Mouse (Mus musculus) CH12.LX (cell line): ENCODE measurements around the gene Nat14. TPM values are rescaled to one million over a fixed set of nuclear protein-coding genes. Genes with fewer than 3 reads are reported as not detected.
A peak's percentile ranks its signal among the peaks of the same experiment; 100 is the strongest.

Experiments used
- DNase-seq: peaks from one replicate; pipeline ENCODE4 v3.0.0-alpha.2; 2013; ENCODE audit errors: extremely low read depth
- H3K27ac ChIP-seq: 2 replicates; pipeline ENCODE4 v1.5.1; 2012; ENCODE audit warnings: low read depth, mild to moderate bottlenecking, control low read depth, moderate library complexity; ENCODE audit not compliant: insufficient read depth
- H3K27me3 ChIP-seq: replicated peaks from 2 replicates; pipeline ENCODE3; 2012; ENCODE audit warnings: inconsistent platforms
- H3K36me3 ChIP-seq, 2 experiments: replicated peaks in 1 of 2; 2 replicates each; pipeline versions ENCODE3 to v1.6.1; 2012; ENCODE audit warnings: inconsistent platforms in 1 of 2, low read length in 1 of 2, mild to moderate bottlenecking in 1 of 2, mixed read lengths in 1 of 2, moderate library complexity in 1 of 2; ENCODE audit not compliant: control insufficient read depth in 1 of 2, insufficient read depth in 1 of 2
- H3K4me1 ChIP-seq, 2 experiments: 2 replicates each; pipeline ENCODE4 v1.6.1; 2012; ENCODE audit warnings: inconsistent platforms in 1 of 2, moderate library complexity in 1 of 2; ENCODE audit not compliant: insufficient read depth in 2 of 2, control insufficient read depth in 1 of 2
- H3K4me2 ChIP-seq: 2 replicates; pipeline ENCODE4 v1.6.1; 2012; ENCODE audit warnings: low read depth, mild to moderate bottlenecking, control low read depth; ENCODE audit not compliant: poor library complexity, insufficient read depth, severe bottlenecking
- H3K4me3 ChIP-seq, 3 experiments: fragments of 150-350 bp in 1 of 3; sonication (generic) in 1 of 3; replicated peaks in 1 of 3; 2 replicates each; pipeline versions ENCODE3 to v1.5.1; 2011 to 2012; ENCODE audit warnings: low read depth in 2 of 3, low read length in 2 of 3, mild to moderate bottlenecking in 2 of 3, moderate library complexity in 2 of 3, control low read depth in 1 of 3, improper control_type of control experiment in 1 of 3, inconsistent platforms in 1 of 3, mixed read lengths in 1 of 3; ENCODE audit not compliant: poor library complexity in 1 of 3
- H3K79me2 ChIP-seq: replicated peaks from 2 replicates; pipeline ENCODE4 v1.6.1; 2012; ENCODE audit warnings: mild to moderate bottlenecking, moderate library complexity; ENCODE audit not compliant: control insufficient read depth, poor library complexity, insufficient read depth, severe bottlenecking; ENCODE audit errors: extremely low read depth
- H3K9ac ChIP-seq: 2 replicates; pipeline ENCODE4 v1.6.1; 2012; ENCODE audit warnings: low read depth, mild to moderate bottlenecking, control low read depth, moderate library complexity; ENCODE audit not compliant: insufficient read depth
- H3K9me3 ChIP-seq: replicated peaks from 2 replicates; pipeline ENCODE3; 2012; ENCODE audit warnings: low read length, inconsistent platforms, mixed read lengths
- BHLHE40 ChIP-seq: IDR thresholded peaks from 2 replicates; pipeline ENCODE4 v1.6.1; 2011; ENCODE audit warnings: mild to moderate bottlenecking, low read depth, low read length, improper control_type of control experiment
- CHD1 ChIP-seq: IDR thresholded peaks from 2 replicates; pipeline ENCODE4 v1.6.1; 2012; ENCODE audit warnings: low read depth, low read length, improper control_type of control experiment, inconsistent platforms
- CHD2 ChIP-seq: IDR thresholded peaks from 2 replicates; pipeline ENCODE4 v1.6.1; 2011; ENCODE audit warnings: low read length, improper control_type of control experiment
- CTCF ChIP-seq, 2 experiments: IDR thresholded peaks in 1 of 2; conservative IDR thresholded peaks in 1 of 2; 2 replicates each; pipeline ENCODE4 v1.5.1; 2011 to 2012; ENCODE audit warnings: low read depth in 2 of 2, low read length in 2 of 2, improper control_type of control experiment in 1 of 2, inconsistent platforms in 1 of 2, mild to moderate bottlenecking in 1 of 2, moderate library complexity in 1 of 2
- E2F4 ChIP-seq: IDR thresholded peaks from 2 replicates; pipeline ENCODE4 v1.6.1; 2011; ENCODE audit warnings: low read depth, low read length, improper control_type of control experiment; ENCODE audit not compliant: insufficient replicate concordance
- ELF1 ChIP-seq: IDR thresholded peaks from 2 replicates; pipeline ENCODE4 v1.6.1; 2014; ENCODE audit warnings: low read depth, mild to moderate bottlenecking, inconsistent platforms, low read length, improper control_type of control experiment
- EP300 ChIP-seq: IDR thresholded peaks from 2 replicates; pipeline ENCODE4 v1.6.1; 2011; ENCODE audit warnings: low read length, improper control_type of control experiment
- ETS1 ChIP-seq: conservative IDR thresholded peaks from 2 replicates; pipeline ENCODE4 v1.6.1; 2012; ENCODE audit warnings: low read depth, mild to moderate bottlenecking, inconsistent platforms, low read length, improper control_type of control experiment, moderate library complexity
- HCFC1 ChIP-seq: IDR thresholded peaks from 2 replicates; pipeline ENCODE4 v1.6.1; 2012; ENCODE audit warnings: low read depth, mild to moderate bottlenecking, inconsistent platforms, low read length, improper control_type of control experiment
- IRF4 ChIP-seq: IDR thresholded peaks from 2 replicates; pipeline ENCODE4 v1.6.1; 2014; ENCODE audit warnings: low read depth, mild to moderate bottlenecking, inconsistent platforms, low read length, improper control_type of control experiment
- JUN ChIP-seq: IDR thresholded peaks from 2 replicates; pipeline ENCODE4 v1.6.1; 2011; ENCODE audit warnings: low read depth, mild to moderate bottlenecking, low read length, improper control_type of control experiment, moderate library complexity; ENCODE audit not compliant: insufficient read depth
- JUND ChIP-seq: conservative IDR thresholded peaks from 2 replicates; pipeline ENCODE4 v1.6.1; 2011; ENCODE audit warnings: low read depth, low read length, improper control_type of control experiment
- KAT2A ChIP-seq: IDR thresholded peaks from 2 replicates; pipeline ENCODE4 v1.6.1; 2012; ENCODE audit warnings: low read length, improper control_type of control experiment, inconsistent platforms; ENCODE audit not compliant: insufficient replicate concordance
- MAFK ChIP-seq: IDR thresholded peaks from 2 replicates; pipeline ENCODE4 v1.6.1; 2011; ENCODE audit warnings: low read length, improper control_type of control experiment; ENCODE audit not compliant: insufficient replicate concordance
- MAX ChIP-seq: IDR thresholded peaks from 2 replicates; pipeline ENCODE4 v1.6.1; 2011; ENCODE audit warnings: low read length, improper control_type of control experiment
- MAZ ChIP-seq: IDR thresholded peaks from 2 replicates; pipeline ENCODE4 v1.6.1; 2012; ENCODE audit warnings: low read depth, mild to moderate bottlenecking, inconsistent platforms, low read length, improper control_type of control experiment, moderate library complexity
- MEF2A ChIP-seq: IDR thresholded peaks from 2 replicates; pipeline ENCODE4 v1.6.1; 2014; ENCODE audit warnings: low read depth, mild to moderate bottlenecking, inconsistent platforms, low read length, improper control_type of control experiment, borderline replicate concordance
- MYC ChIP-seq: IDR thresholded peaks from 2 replicates; pipeline ENCODE4 v1.6.1; 2011; ENCODE audit warnings: low read depth, mild to moderate bottlenecking, improper control_type of control experiment, low read length
- NRF1 ChIP-seq: IDR thresholded peaks from 2 replicates; pipeline ENCODE4 v1.6.1; 2014; ENCODE audit warnings: low read depth, mild to moderate bottlenecking, inconsistent platforms, low read length, improper control_type of control experiment, moderate library complexity
- POLR2A ChIP-seq: IDR thresholded peaks from 2 replicates; pipeline ENCODE4 v1.6.1; 2011; ENCODE audit warnings: low read depth, mild to moderate bottlenecking, improper control_type of control experiment, low read length
- POLR2AphosphoS2 ChIP-seq: IDR thresholded peaks from 2 replicates; pipeline ENCODE4 v1.6.1; 2011; ENCODE audit warnings: low read depth, low read length, improper control_type of control experiment
- RCOR1 ChIP-seq: conservative IDR thresholded peaks from 2 replicates; pipeline ENCODE4 v1.6.1; 2012; ENCODE audit warnings: low read depth, mild to moderate bottlenecking, inconsistent platforms, low read length, improper control_type of control experiment
- SIN3A ChIP-seq: IDR thresholded peaks from 2 replicates; pipeline ENCODE4 v1.6.1; 2012; ENCODE audit warnings: low read length, improper control_type of control experiment, inconsistent platforms
- TBP ChIP-seq: conservative IDR thresholded peaks from 2 replicates; pipeline ENCODE4 v1.6.1; 2011; ENCODE audit warnings: low read depth, low read length, improper control_type of control experiment
- TCF12 ChIP-seq: IDR thresholded peaks from 2 replicates; pipeline ENCODE4 v1.6.1; 2014; ENCODE audit warnings: low read depth, mild to moderate bottlenecking, inconsistent platforms, low read length, improper control_type of control experiment
- UBTF ChIP-seq: IDR thresholded peaks from 2 replicates; pipeline ENCODE4 v1.6.1; 2012; ENCODE audit warnings: low read depth, mild to moderate bottlenecking, inconsistent platforms, low read length, improper control_type of control experiment, moderate library complexity
- ZKSCAN1 ChIP-seq: IDR thresholded peaks from 2 replicates; pipeline ENCODE4 v1.6.1; 2012; ENCODE audit warnings: low read depth, inconsistent platforms, low read length, improper control_type of control experiment, borderline replicate concordance
- ZMIZ1 ChIP-seq: IDR thresholded peaks from 2 replicates; pipeline ENCODE4 v1.6.1; 2012; ENCODE audit warnings: low read depth, mild to moderate bottlenecking, inconsistent platforms, low read length, improper control_type of control experiment
- ZNF384 ChIP-seq: IDR thresholded peaks from 2 replicates; pipeline ENCODE4 v1.6.1; 2012; ENCODE audit warnings: low read depth, low read length, improper control_type of control experiment, inconsistent platforms
- dilution Hi-C: fragments of 300-500 bp; cut with MboI; formaldehyde crosslinking; loops from 2 replicates; pipeline ENCODE4 v1.14.3; 2020; ENCODE audit warnings: low sequenced_read_pairs; ENCODE audit not compliant: extremely low pct_unique_long_range_greater_than_20kb, extremely low pct_ligation_motif_present
- in situ Hi-C: fragments of 300-500 bp; cut with MboI; formaldehyde crosslinking; loops from 3 replicates; pipeline ENCODE4 v1.14.3; 2019; ENCODE audit warnings: low sequenced_read_pairs, low pct_ligation_motif_present, low pct_unique_long_range_greater_than_20kb, mixed read lengths
- polyA plus RNA-seq: library from polyadenylated mRNA; unstranded; fragments of >175 nt; gene quantifications from 2 replicates; pipeline ENCODE4 v1.2.1, GENCODE M21; 2012; ENCODE audit warnings: low read depth; ENCODE audit not compliant: insufficient read length
- total RNA-seq, 2 experiments: library from RNA; depleted of rRNA; stranded (reverse); fragments of 300-350 nt in 1 of 2; fragments of >200 nt in 1 of 2; gene quantifications; 2 replicates each; pipeline ENCODE4 v1.2.3; 2012 to 2014

The Nat14 gene
- total and polyA plus RNA-seq, 3 experiments, result 0.27 to 1.3 (median 0.97) TPM

DNA sequence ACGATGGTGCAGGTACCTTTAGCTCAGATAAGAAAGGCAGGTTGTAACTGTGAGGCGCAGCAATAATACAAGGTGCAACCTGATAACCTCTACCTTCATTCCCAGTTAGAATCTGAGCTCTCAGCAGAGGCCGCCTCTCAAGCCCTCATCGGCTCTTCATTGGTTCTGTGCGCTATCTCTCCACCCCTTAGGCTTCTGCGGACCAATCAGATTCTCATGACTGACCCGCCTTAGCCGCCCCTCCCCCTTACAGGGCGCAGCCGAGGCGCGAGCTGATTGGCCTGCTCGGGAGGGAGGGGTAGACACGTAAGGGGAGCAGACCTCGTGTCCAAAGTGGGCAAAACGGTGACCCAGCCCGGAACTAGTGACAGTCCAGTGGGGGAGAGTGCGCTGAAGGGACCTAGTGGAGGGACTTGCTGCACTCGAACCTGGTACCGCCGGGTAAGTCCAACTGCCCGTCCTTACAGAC is 45.0 kb upstream of the Nat14 start, which contains the start of gene Isoc2a (continued):
- TF ChIP-seq KAT2A (no peak), JUN (no peak), ZNF384 (no peak), ETS1 (no peak), UBTF (no peak), RCOR1 (no peak), POLR2AphosphoS2 (no peak), TBP (peak; percentile 90), E2F4 (no peak), POLR2A (peak; percentile 95), HCFC1 (peak; percentile 24; the same call in 1 of the 2 replicates)

DNA sequence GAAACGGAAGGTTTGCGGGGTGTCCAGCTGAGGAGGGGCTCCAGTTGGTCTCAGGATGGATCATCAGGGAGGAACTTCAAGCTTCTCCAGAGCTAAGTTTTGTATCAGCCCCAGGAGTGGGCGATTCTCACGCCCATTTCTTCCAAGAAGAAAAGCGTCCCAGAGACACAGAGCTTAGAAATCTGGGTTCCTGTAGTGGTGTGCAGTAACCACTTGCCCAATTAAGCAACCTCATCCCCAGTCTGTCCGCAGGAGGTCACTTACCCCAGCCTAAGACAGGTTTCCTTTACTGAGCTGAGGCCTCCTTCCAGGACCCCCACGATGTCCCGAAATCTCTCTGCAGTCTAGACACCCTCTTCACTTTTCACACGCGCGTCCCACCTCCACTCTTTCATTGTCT is 44.6 kb upstream of the Nat14 start:
- H3K4me2 ChIP-seq, result peak overlapping the region; percentile 99
- in situ Hi-C loops (no loop called here), dilution Hi-C loops (no loop called here)
- no peak for DNase-seq
- H3K27me3 ChIP-seq, result no peaks in the 10 kb centered on the region
- TF ChIP-seq KAT2A, result no peak
- H3K9me3 ChIP-seq, result peaks cover 3% of the 10 kb centered on the region
- H3K9ac ChIP-seq, result peak overlapping the region; percentile 73
- no peaks in the 10 kb centered on the region for H3K79me2 ChIP-seq
- H3K27ac ChIP-seq, result no peak overlapping the region
- H3K4me3 ChIP-seq, result peak overlapping the region; percentile 66 to 85 (median 78)
- peaks cover 6 to 14% of the 10 kb centered on the region in 2 experiments for H3K4me1 ChIP-seq
- H3K36me3 ChIP-seq, result peaks cover 0 to 5% of the 10 kb centered on the region in 2 experiments

DNA sequence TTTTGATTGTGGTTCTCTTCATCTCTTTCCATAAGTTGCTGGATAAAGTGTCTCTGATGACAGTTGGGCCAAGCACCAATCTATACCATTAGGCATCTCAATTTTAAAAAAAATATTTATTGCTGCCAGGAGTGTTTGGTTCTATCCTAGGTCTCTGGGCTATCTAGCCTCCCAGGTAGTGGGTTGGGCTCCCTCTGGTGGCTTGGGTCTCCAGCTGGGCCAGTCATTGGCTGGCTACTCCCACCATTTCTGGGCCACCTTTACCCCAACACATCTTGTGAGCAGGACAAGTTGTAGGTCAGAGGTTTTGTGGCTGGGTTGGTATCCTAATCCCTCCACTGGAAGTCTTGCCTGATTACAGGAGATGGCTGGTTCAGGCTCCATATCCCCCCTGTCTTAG is 43.6 kb upstream of the Nat14 start:
- H3K36me3 ChIP-seq, result peaks cover 0 to 9% of the 10 kb centered on the region in 2 experiments
- peak; percentile 42 for DNase-seq
- peak overlapping the region; percentile 99 for H3K4me2 ChIP-seq
- peaks cover 6 to 14% of the 10 kb centered on the region in 2 experiments for H3K4me1 ChIP-seq
- in situ Hi-C loops, result no loop called here
- H3K27me3 ChIP-seq, result no peaks in the 10 kb centered on the region
- no peak overlapping the region for H3K9ac ChIP-seq
- dilution Hi-C loops, result no loop called here
- H3K79me2 ChIP-seq, result no peaks in the 10 kb centered on the region
- peaks cover 3% of the 10 kb centered on the region for H3K9me3 ChIP-seq
- H3K4me3 ChIP-seq, result no peak overlapping the region
- H3K27ac ChIP-seq, result no peak overlapping the region
- TF ChIP-seq MEF2A, result no peak
- TF ChIP-seq MYC, result no peak
- TF ChIP-seq BHLHE40, result no peak
- no peak for TF ChIP-seq ETS1
- TF ChIP-seq MAZ, result no peak
- TF ChIP-seq RCOR1, result no peak
- TF ChIP-seq MAX, result no peak
- TF ChIP-seq JUN, result no peak
- TF ChIP-seq NRF1, result no peak
- no peak for TF ChIP-seq MAFK
- TF ChIP-seq CTCF (conservative IDR thresholded peaks at IDR 0.05 in 1 of 2, IDR thresholded peaks at IDR 0.05 in 1 of 2; ENCODE audit: low read depth in 2 of 2, low read length in 2 of 2), result peak; percentile 9 to 77; a peak in 2 of 4 replicates
- TF ChIP-seq JUND, result no peak
- TF ChIP-seq TCF12, result no peak
- TF ChIP-seq E2F4, result no peak
- TF ChIP-seq TBP, result no peak
- TF ChIP-seq POLR2AphosphoS2, result no peak
- TF ChIP-seq KAT2A, result no peak
- no peak for TF ChIP-seq POLR2A
- no peak for TF ChIP-seq EP300
- TF ChIP-seq ZKSCAN1, result no peak
- TF ChIP-seq SIN3A, result no peak
- no peak for TF ChIP-seq ZMIZ1
- no peak for TF ChIP-seq ELF1
- no peak for TF ChIP-seq CHD1
- TF ChIP-seq CHD2, result no peak
- no peak; the same call in 1 of the 2 replicates for TF ChIP-seq IRF4
